Mouse (Mus musculus): ENCODE measurements at regions not wholly inside any gene's neighbourhood (a gene's known extent, or its start where the extent isn't known, plus 50 kb on each side); places are given as distances from the start of the nearest gene placed in this dataset.

DNA sequence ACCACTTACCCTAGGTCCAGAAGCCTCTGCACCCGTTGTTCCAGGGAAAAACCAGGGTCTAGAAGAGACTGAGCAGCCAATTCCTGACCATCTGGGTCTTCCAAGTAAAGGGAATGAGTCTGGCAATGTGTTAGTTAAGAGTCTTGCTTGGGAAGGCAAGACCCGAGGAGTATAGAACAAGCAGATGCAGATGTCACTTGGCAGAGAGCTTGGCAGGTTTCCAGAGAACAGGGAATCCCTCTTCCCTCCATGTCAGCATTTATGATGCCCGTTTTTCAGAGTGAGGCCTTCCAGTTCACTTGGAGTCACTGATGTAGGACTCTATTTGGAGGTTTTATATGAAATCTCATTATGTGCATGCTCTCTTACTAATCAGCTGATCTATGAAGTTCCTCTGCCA lies 231.1 kb downstream of the Bcl2 start:
- ATAC-seq (replicated peaks; ENCODE audit: low read depth, poor library complexity, severe bottlenecking), result no peak

DNA sequence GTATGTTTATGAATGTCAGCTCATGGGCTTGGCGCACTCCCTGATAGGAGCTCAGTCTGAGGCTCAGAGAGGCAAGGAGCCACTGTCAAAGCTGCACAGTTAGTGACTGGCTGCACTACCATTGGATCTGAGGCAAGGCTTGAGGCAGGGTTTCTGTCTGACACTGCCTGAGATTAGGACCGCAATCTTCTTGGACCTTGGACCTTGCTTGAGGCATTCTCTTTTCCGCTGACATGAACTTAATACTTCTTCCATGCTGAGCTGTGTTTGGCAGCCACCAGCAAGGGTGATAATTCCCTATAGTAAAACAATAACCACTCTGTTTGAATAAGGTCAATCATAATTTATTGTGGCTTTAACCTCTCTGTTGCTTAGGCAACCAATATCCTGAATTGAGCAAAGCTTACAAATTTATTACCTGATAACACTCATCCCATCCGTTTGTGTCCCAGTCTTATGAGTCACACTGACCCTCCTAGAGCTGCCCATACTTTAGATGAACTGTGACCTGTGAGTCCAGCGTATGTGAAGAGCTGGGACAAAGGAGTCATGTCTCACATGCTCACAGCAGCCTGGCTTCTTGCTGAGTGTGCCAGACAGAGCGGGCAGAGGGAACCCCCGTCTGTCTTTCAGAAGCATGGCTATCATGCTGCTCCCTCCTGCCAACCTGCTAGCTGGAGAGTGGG lies 236.3 kb downstream of the Bcl2 start:
- no peak for ATAC-seq (replicated peaks; ENCODE audit: low read depth, poor library complexity, severe bottlenecking)

DNA sequence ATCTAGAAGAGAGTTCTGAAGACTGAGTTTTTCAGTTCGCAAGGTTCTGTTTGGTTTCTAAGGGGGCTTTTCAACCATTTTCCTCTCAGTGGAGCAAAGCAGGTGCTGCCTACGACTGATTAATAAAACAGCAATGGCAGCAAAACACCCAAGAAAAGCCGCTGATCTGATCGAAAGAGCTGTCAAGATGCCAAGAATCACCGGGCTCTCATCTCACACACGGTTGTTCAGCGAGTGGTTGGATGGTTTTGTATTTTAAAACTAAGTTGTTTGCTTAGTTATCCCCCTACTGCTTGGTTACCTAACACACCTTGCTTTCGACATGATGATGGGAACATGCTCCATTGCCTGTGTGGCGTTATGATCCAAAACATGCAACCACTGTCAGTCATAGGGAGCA lies 246.1 kb downstream of the Bcl2 start:
- ATAC-seq (replicated peaks; ENCODE audit: low read depth, poor library complexity, severe bottlenecking), result no peak

DNA sequence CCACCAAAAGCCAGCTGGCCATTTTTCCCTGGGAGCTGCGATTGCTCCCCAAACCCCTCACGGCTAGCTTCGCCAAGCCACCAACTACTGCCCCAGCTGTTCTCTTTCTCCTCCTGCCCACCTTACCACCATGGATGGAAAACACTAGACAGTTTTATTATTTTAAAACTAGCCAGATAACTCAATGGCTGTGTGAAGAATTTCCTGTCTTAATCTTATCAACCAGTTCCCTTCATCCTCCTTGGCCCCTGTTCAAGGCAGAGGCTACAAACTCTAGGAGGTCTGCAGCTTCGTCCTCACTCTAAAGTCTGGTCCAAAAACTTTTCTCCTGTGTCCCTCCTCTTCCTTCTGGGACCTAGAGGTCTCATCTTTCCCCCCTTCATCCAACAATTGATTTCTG lies 247.4 kb downstream of the Bcl2 start:
- peak; percentile 62 for ATAC-seq (replicated peaks; ENCODE audit: low read depth, poor library complexity, severe bottlenecking)

DNA sequence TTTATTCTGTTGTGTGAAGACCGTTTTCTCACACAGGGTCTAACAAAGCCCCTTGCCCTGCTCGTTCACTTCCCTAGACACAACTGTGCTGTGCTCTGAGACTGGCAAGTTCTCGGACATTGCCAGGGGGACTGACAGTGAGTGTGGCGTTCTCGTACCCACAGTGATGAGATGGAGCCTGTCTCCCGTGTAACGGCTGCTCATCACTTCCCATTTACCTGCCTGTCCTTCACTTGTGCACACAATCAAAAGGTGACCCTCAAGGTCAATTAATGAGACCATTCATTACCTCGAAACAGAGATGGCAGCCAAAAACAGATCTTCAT lies 248.1 kb downstream of the Bcl2 start:
- ATAC-seq (replicated peaks; ENCODE audit: low read depth, poor library complexity, severe bottlenecking), result no peak

DNA sequence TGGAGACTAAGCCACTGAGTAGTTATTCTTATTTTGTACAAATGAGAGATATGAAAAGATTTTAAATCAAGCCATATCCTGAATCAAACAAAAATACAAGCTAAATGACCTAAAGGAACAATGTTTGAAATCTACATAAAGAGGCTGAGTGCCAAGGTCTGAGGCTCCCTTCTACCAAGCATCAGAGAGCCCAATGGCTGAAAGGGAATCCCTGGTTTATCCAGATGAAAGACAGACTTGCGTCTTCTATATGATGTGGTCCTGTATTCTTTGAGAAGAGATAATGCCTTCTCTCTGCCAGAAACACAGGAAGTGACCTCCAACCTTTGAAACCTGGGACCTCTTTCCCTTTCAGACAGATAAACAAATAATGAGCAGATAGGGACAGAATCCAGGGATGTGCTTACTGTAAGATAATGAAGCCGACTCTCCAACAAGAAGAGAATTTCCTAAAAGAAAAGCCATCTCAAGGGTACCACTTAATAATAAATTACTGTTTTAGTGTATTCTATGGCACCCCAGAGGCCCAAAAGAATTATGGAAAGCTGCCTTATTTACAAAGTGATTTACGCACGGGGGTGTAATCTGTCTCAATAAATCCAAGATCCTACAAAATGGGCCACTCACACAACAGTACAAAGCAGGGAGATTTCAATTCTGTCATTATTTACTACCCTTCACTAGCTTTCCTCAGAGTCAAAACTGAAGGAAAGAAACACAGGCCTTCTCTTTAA lies 248.7 kb downstream of the Bcl2 start:
- ATAC-seq (replicated peaks; ENCODE audit: low read depth, poor library complexity, severe bottlenecking), result no peak

DNA sequence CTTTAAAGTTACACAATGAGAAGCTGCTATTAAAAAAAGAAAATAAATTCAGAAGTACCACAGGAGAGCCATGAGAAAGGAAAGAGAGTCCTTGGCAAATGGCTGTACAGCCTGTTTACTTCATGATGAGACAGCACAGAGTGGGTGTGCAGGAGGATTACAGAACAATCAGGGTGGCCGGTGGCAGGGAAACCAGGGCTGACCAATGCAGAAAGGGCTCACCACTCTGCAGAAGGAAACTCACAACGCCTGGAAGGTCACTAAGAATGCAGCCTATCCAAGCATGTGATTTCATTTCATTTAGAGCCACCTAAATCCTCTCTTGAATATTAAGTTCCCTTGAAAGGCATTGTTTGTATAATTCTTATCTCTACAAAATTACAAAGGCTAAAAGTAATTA lies 249.3 kb downstream of the Bcl2 start:
- no peak for ATAC-seq (replicated peaks; ENCODE audit: low read depth, poor library complexity, severe bottlenecking)

DNA sequence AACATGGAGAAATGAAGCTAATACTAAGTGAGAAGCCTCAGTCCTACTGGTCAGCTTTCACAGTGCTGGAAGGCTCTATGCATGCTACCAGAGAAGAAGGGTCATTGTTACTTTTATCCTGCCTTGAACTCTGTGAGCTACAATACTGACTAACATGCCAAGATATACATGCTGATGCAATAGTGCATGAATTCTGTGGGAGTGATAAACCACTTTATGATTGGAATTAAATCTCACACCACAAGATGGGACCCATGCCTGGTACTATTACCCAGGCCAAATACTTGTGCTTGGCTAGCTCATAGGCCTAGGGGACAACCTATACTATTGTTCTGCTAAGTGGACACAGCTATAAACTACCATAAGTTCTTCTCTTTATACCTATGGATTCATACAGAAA lies 251.5 kb downstream of the Bcl2 start:
- no peak for ATAC-seq (replicated peaks; ENCODE audit: low read depth, poor library complexity, severe bottlenecking)

DNA sequence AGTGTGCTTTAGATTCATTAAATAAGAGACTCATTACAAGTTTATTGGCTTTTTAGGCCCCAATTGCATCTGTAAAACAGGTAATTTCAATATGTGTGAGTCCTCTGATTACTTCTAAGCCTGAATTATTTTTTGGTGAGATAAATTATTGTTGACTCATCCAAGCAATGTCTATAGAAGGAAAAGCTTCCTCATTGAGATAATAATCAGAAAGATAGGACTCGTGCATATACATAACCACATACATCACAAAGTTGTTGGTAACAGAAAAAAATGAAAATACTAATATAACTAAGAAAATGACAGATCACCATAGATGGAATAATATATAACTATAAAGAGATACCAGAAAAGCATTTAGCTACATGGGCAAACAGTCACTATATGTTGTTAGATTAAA lies 252.0 kb downstream of the Bcl2 start:
- ATAC-seq (replicated peaks; ENCODE audit: low read depth, poor library complexity, severe bottlenecking), result no peak

DNA sequence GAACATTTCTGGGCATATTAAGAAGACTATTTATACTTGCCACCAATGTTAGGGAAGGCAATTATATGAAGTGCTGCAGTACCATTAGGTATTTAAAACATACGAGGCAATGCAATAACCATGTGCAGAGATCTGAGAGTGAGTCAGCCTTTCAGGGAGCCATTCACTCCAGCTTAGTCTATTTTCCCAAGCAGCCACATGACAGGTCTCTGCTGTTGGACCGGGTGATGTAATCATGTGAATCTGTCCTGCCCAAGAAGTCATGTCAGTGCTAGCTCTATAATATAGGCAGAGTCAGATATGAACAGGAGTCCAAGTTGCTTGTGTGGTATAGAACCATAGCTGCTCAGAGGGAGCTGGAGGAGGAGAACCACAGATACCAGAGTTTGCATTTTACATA lies 253.1 kb downstream of the Bcl2 start:
- no peak for ATAC-seq (replicated peaks; ENCODE audit: low read depth, poor library complexity, severe bottlenecking)

DNA sequence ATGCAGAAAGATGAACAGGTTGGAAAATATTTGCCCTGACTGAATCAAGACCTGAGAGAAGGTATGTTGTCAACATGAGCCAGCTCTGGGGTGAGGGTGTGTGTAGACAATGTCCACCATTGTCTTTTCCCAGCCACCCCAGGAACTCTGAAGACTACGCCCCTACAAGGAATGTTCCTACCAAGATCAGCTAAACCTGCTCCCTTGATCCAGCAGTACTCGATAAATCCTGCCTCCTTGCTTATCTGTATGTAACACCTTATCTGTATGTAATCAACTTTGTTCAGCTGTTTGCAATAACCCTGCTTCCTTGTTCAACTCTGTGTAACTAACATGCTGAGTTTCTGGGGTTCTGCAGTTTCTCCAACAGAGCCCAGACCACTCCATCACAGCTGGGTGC lies 264.3 kb downstream of the Bcl2 start:
- ATAC-seq (replicated peaks; ENCODE audit: low read depth, poor library complexity, severe bottlenecking), result no peak
